16 mouse cellular contexts compared by ENCODE assay signal in genomic region chr11:19977687-19978086, GRCm38 (mm10). TPM values are rescaled to one million over a fixed set of nuclear protein-coding genes. Genes with fewer than 3 reads are reported as not detected.
A peak's percentile ranks its signal among the peaks of the same experiment; 100 is the strongest.
DNase-seq lines count a peak whose midpoint lies in the region; ATAC-seq lines count a peak whose summit lies in the region.
"Had no signal": no experiment of that assay in that cellular context is flagged by ENCODE, and none has a peak within 500 bp of the region (broad histone marks: within the 10 kb centered on the region; RNA-seq: fewer than 3 reads in every experiment).

No protein-coding gene starts in this region.

- ATAC-seq in kidney, embryonic 14.5 days (ENCODE audit: low FRiP score, low TSS enrichment): no peak
- ATAC-seq: liver, embryonic 12.5 days; midbrain, embryonic 15.5 days had no signal

- no peak overlapping the region for H3K27ac ChIP-seq in kidney, embryonic 14.5 days (ENCODE audit: low read depth, low read length)
- H3K27ac ChIP-seq: forebrain, embryonic 12.5 days; heart, adult 2 months; hindbrain, embryonic 13.5 days; liver, embryonic 12.5 days; lung, embryonic 15.5 days; midbrain, embryonic 15.5 days had no signal

- WGBS in kidney, embryonic 14.5 days: 39% methylated on average over 2 of the region's 2 CpGs

- no peak overlapping the region for H3K4me2 ChIP-seq in kidney, embryonic 14.5 days (replicated peaks; ENCODE audit: low read depth, low read length)
- H3K4me2 ChIP-seq: forebrain, embryonic 12.5 days; hindbrain, embryonic 13.5 days; liver, embryonic 12.5 days; lung, embryonic 15.5 days; midbrain, embryonic 15.5 days had no signal

- H3K36me3 ChIP-seq in kidney, embryonic 14.5 days (ENCODE audit: control insufficient read depth, insufficient read depth, low read length): no peaks in the 10 kb centered on the region
- H3K36me3 ChIP-seq: forebrain, embryonic 12.5 days; hindbrain, embryonic 13.5 days; liver, embryonic 12.5 days; lung, embryonic 15.5 days; midbrain, embryonic 15.5 days had no signal

- H3K4me3 ChIP-seq in kidney, embryonic 14.5 days (ENCODE audit: low read length): no peak overlapping the region
- H3K4me3 ChIP-seq: forebrain, embryonic 12.5 days; heart, adult 2 months; hindbrain, embryonic 13.5 days; liver, embryonic 12.5 days; lung, embryonic 15.5 days; midbrain, embryonic 15.5 days had no signal

- H3K9ac ChIP-seq in kidney, embryonic 14.5 days (ENCODE audit: low read depth, low read length): no peak overlapping the region
- H3K9ac ChIP-seq: forebrain, embryonic 12.5 days; hindbrain, embryonic 13.5 days; liver, embryonic 12.5 days; lung, embryonic 15.5 days; midbrain, embryonic 15.5 days had no signal

- no peaks in the 10 kb centered on the region for H3K9me3 ChIP-seq in kidney, embryonic 14.5 days (ENCODE audit: control insufficient read depth, low read length)
- H3K9me3 ChIP-seq: forebrain, embryonic 12.5 days; hindbrain, embryonic 13.5 days; liver, embryonic 12.5 days; lung, embryonic 15.5 days; midbrain, embryonic 15.5 days had no signal

- DNase-seq in kidney, postnatal 10 days: peak; percentile 29
- DNase-seq in 416B (ENCODE audit: low read depth): peak; percentile 59
- peak; percentile 47 for DNase-seq in NIH3T3 (ENCODE audit: low read depth)
- peak; percentile 40 for DNase-seq in naive thymus-derived CD4-positive, alpha-beta T cell, adult 2 months (ENCODE audit: low read depth)
- no peak for DNase-seq in heart, postnatal 36 days
- no peak for DNase-seq in urinary bladder, postnatal 25 days (ENCODE audit: low spot score)
- DNase-seq: adrenal gland, adult 2 months; cerebellum, adult 2 months; heart, adult 2 months; kidney, adult 8-10 months had no signal

- peaks cover 42% of the 10 kb centered on the region for H3K4me1 ChIP-seq in kidney, embryonic 14.5 days (ENCODE audit: control insufficient read depth, insufficient read depth, low read length)

- intact Hi-C loops in heart, postnatal 36 days (cut with DNase I): no loop called here

- H3K27me3 ChIP-seq in kidney, embryonic 14.5 days (ENCODE audit: control insufficient read depth, insufficient read depth, low read length): no peaks in the 10 kb centered on the region
- H3K27me3 ChIP-seq: forebrain, embryonic 12.5 days; hindbrain, embryonic 13.5 days; liver, embryonic 12.5 days; lung, embryonic 15.5 days; midbrain, embryonic 15.5 days had no signal

RNA-seq across cellular contexts. Expression of gene Spred2, which starts 53.5 kb away (rescaled TPM):
- polyA plus RNA-seq in kidney, embryonic 14.5 days (2014; fragmentation: Nextera tagmentation; extraction: Ambion mirVana): 9.8 and 12.3 TPM in 2 replicates
- total RNA-seq in heart, postnatal 36 days (2021): 10 to 100 TPM; 23.4 to 28.4 TPM

Comparison
In these comparisons a context has a peak if more than half of its experiments do, and no peak if none do; other contexts are left out.
1. DNase-seq: peak in kidney, postnatal 10 days (single experiment), 416B (single experiment), NIH3T3 (single experiment) and naive thymus-derived CD4-positive, alpha-beta T cell, adult 2 months (single experiment); none in heart, postnatal 36 days (0 of 2) and urinary bladder, postnatal 25 days (single experiment).